Mouse (Mus musculus) ES-E14 (cell line): ENCODE results near the gene Phlda1. TPM values are rescaled to one million over a fixed set of nuclear protein-coding genes. Genes with fewer than 3 reads are reported as not detected.

ENCODE experiments used
- DNase-seq: peaks from one replicate; pipeline ENCODE4 v3.0.0-alpha.2; 2013; ENCODE audit warnings: low read depth, low spot score
- H3K27ac ChIP-seq: 2 replicates; pipeline ENCODE4 v1.5.1; 2012; ENCODE audit warnings: low read depth, mild to moderate bottlenecking, low read length, moderate library complexity, mixed read lengths; ENCODE audit not compliant: poor library complexity, insufficient read depth, severe bottlenecking
- H3K36me3 ChIP-seq: 2 replicates; pipeline ENCODE4 v1.6.1; 2012; ENCODE audit warnings: mild to moderate bottlenecking, low read length, moderate library complexity, mixed read lengths; ENCODE audit not compliant: control insufficient read depth, poor library complexity, insufficient read depth, severe bottlenecking
- H3K4me1 ChIP-seq, 2 experiments: fragments of 150-350 bp in 1 of 2; sonication (generic) in 1 of 2; 2 replicates each; pipeline ENCODE4 v1.6.1; 2012; ENCODE audit warnings: low read length in 2 of 2, mild to moderate bottlenecking in 1 of 2, mixed read lengths in 1 of 2; ENCODE audit not compliant: control insufficient read depth in 2 of 2, insufficient read depth in 2 of 2, poor library complexity in 1 of 2
- H3K4me3 ChIP-seq, 2 experiments: fragments of 150-350 bp in 1 of 2; sonication (generic) in 1 of 2; 2 replicates each; pipeline ENCODE4 v1.5.1; 2012; ENCODE audit warnings: low read length in 2 of 2, low read depth in 1 of 2, mild to moderate bottlenecking in 1 of 2, mixed read lengths in 1 of 2; ENCODE audit not compliant: insufficient read depth in 1 of 2, poor library complexity in 1 of 2, severe bottlenecking in 1 of 2
- H3K9ac ChIP-seq: 2 replicates; pipeline ENCODE4 v1.6.1; 2012; ENCODE audit warnings: low read depth, mild to moderate bottlenecking, low read length, mixed read lengths; ENCODE audit not compliant: poor library complexity, insufficient read depth, severe bottlenecking
- H3K9me3 ChIP-seq: fragments of 150-350 bp; sonication (generic); 2 replicates; pipeline ENCODE4 v1.6.1; 2012; ENCODE audit warnings: low read depth, mild to moderate bottlenecking, low read length; ENCODE audit not compliant: control insufficient read depth, insufficient read depth
- CHD2 ChIP-seq: IDR thresholded peaks from 2 replicates; pipeline ENCODE4 v1.6.1; 2014; ENCODE audit warnings: mild to moderate bottlenecking, low read depth, low read length, inconsistent platforms
- HCFC1 ChIP-seq: IDR thresholded peaks from 2 replicates; pipeline ENCODE4 v1.6.1; 2012; ENCODE audit warnings: low read length, inconsistent platforms, borderline replicate concordance; ENCODE audit not compliant: insufficient read depth
- MAFK ChIP-seq: IDR thresholded peaks from 2 replicates; pipeline ENCODE4 v1.6.1; 2014; ENCODE audit warnings: mild to moderate bottlenecking, low read depth, low read length, inconsistent platforms; ENCODE audit not compliant: insufficient read depth
- ZC3H11A ChIP-seq: IDR thresholded peaks from 2 replicates; pipeline ENCODE4 v1.6.1; 2012; ENCODE audit warnings: low read depth, mild to moderate bottlenecking, inconsistent platforms, low read length, borderline replicate concordance
- ZNF384 ChIP-seq: IDR thresholded peaks from 2 replicates; pipeline ENCODE4 v1.6.1; 2012; ENCODE audit warnings: low read depth, low read length, inconsistent platforms
- in situ Hi-C, 2 experiments: fragments of 600-800 bp; cut with MboI; formaldehyde crosslinking; loops; one replicate each; pipeline ENCODE4 v1.15.1; 2025; ENCODE audit warnings: low sequenced_read_pairs in 2 of 2, inconsistent platforms in 1 of 2; ENCODE audit not compliant: unreplicated experiment in 2 of 2
- total RNA-seq: library from RNA; depleted of rRNA; stranded (reverse); fragments of 300-350 nt; gene quantifications from 2 replicates; pipeline ENCODE4 v1.2.3, GENCODE M21; 2012; rRNA removed

The Phlda1 gene
- total RNA-seq, 1 experiment: 9.8 TPM

GRCm38 (mm10) chr10:111547881-111548372, 41.8 kb downstream of the Phlda1 start:
- H3K9me3 ChIP-seq: no peaks in the 10 kb centered on the region
- H3K27ac ChIP-seq: no peak overlapping the region
- no peaks in the 10 kb centered on the region for H3K36me3 ChIP-seq
- no peak overlapping the region for H3K9ac ChIP-seq
- DNase-seq: no peak
- H3K4me1 ChIP-seq: peaks cover 0 to 2% of the 10 kb centered on the region in 2 experiments; a peak in 1 of 4 replicates
- H3K4me3 ChIP-seq: no peak overlapping the region
- in situ Hi-C loops: no loop called here
- TF ChIP-seq MAFK (no peak), HCFC1 (no peak), ZNF384 (no peak), ZC3H11A (no peak), CHD2 (no peak)

- Histone ChIP-seq H3K9ac (no peak overlapping the region), H3K27ac (no peak overlapping the region), H3K4me1 (no peaks in the 10 kb centered on the region), H3K9me3 (no peaks in the 10 kb centered on the region), H3K4me3 (no peak overlapping the region), H3K36me3 (no peaks in the 10 kb centered on the region)
- DNase-seq: no peak
- TF ChIP-seq HCFC1 (no peak), MAFK (no peak), ZC3H11A (no peak), ZNF384 (no peak), CHD2 (no peak)
- in situ Hi-C loops: no loop called here
Observed at GRCm38 (mm10) chr10:111550075-111550695, 44.1 kb downstream of the Phlda1 start.

GRCm38 (mm10) chr10:111553695-111554094, 47.6 kb downstream of the Phlda1 start:
- peaks cover 0 to 2% of the 10 kb centered on the region in 2 experiments; a peak in 1 of 4 replicates for H3K4me1 ChIP-seq
- no peaks in the 10 kb centered on the region for H3K9me3 ChIP-seq
- in situ Hi-C loops: no loop called here
- DNase-seq: no peak
- H3K9ac ChIP-seq: no peak overlapping the region
- no peak overlapping the region for H3K4me3 ChIP-seq
- no peak overlapping the region for H3K27ac ChIP-seq
- TF ChIP-seq CHD2 (no peak), HCFC1 (no peak), MAFK (no peak), ZC3H11A (no peak), ZNF384 (no peak)
- no peaks in the 10 kb centered on the region for H3K36me3 ChIP-seq

- DNase-seq: no peak
- Histone ChIP-seq H3K9me3 (no peaks in the 10 kb centered on the region), H3K27ac (no peak overlapping the region), H3K4me3 (no peak overlapping the region), H3K36me3 (no peaks in the 10 kb centered on the region), H3K4me1 (peaks cover 3 to 4% of the 10 kb centered on the region in 2 experiments; a peak in 1 of 4 replicates), H3K9ac (no peak overlapping the region)
- TF ChIP-seq CHD2 (no peak), MAFK (no peak), ZC3H11A (no peak), HCFC1 (no peak), ZNF384 (no peak)
- in situ Hi-C loops: no loop called here
Observed at GRCm38 (mm10) chr10:111554651-111555050, 48.6 kb downstream of the Phlda1 start.

GRCm38 (mm10) chr10:111558211-111558610, 52.1 kb downstream of the Phlda1 start:
- TF ChIP-seq HCFC1 (no peak), CHD2 (no peak)
- Histone ChIP-seq H3K36me3 (no peaks in the 10 kb centered on the region), H3K9ac (no peak overlapping the region), H3K9me3 (no peaks in the 10 kb centered on the region), H3K27ac (no peak overlapping the region), H3K4me3 (no peak overlapping the region), H3K4me1 (peaks cover 3 to 7% of the 10 kb centered on the region in 2 experiments; a peak in 1 of 4 replicates)
- no peak for DNase-seq
- in situ Hi-C loops: no loop called here

Other genes with a start within 250 kb of the Phlda1 start
- gene Bbs10, start 207.6 kb upstream of the Phlda1 start, total RNA-seq: 7.3 and 8.5 TPM in 2 replicates
- gene Nap1l1, start 33.1 kb upstream of the Phlda1 start, total RNA-seq: 187 and 258 TPM in 2 replicates